21 mouse cellular contexts compared by ENCODE assay signal in the genomic region with DNA sequence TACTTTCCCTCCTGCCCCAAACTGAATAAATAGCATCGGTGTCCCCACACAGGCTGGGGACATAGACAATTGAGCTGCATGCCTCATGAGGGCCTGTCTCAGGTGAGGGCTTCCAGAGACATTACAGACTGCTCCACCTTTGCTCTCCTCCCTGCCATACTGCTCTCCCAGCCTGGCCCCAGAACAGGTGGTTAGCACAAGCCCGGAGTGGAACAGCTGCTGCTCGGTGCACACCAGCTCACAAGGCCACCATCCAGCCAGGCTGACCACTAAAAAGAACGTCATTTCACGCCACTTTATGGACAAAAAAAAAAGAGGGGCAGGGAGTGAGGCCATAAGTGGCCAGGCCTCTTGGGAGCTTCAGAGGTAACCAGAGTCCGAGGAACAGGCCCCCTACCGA.
"Had no signal": no experiment of that assay in that cellular context is flagged by ENCODE, and none has a peak within 500 bp of the region (broad histone marks: within the 10 kb centered on the region; RNA-seq: fewer than 3 reads in every experiment).

No protein-coding gene starts in this region.

- H3K27ac ChIP-seq: liver, embryonic 13.5 days; liver, embryonic 15.5 days; lung, embryonic 15.5 days; macrophage; midbrain, embryonic 13.5 days; midbrain, embryonic 15.5 days had no signal

- H3K4me1 ChIP-seq: liver, embryonic 15.5 days; lung, embryonic 15.5 days; midbrain, embryonic 13.5 days; midbrain, embryonic 15.5 days had no signal

- ATAC-seq: liver, postnatal 0 days; lung, postnatal 0 days; midbrain, embryonic 13.5 days; midbrain, embryonic 15.5 days had no signal

- H3K4me2 ChIP-seq: liver, embryonic 13.5 days; liver, embryonic 15.5 days; lung, embryonic 15.5 days; midbrain, embryonic 11.5 days; midbrain, embryonic 13.5 days; midbrain, embryonic 15.5 days had no signal

- H3K9me3 ChIP-seq: liver, embryonic 13.5 days; liver, embryonic 15.5 days; lung, embryonic 15.5 days; megakaryocyte, embryonic 14.5 days; midbrain, embryonic 13.5 days; midbrain, embryonic 15.5 days had no signal

- H3K27me3 ChIP-seq: liver, embryonic 13.5 days; liver, embryonic 15.5 days; lung, embryonic 15.5 days; megakaryocyte, embryonic 14.5 days; midbrain, embryonic 13.5 days; midbrain, embryonic 15.5 days had no signal

- H3K4me3 ChIP-seq: liver, embryonic 13.5 days; liver, embryonic 15.5 days; lung, embryonic 15.5 days; megakaryocyte, embryonic 14.5 days; midbrain, embryonic 13.5 days; midbrain, embryonic 15.5 days had no signal

- DNase-seq: liver, embryonic 13.5 days; liver, postnatal 0 days; lung, adult 2 months; lung, postnatal 14 days; lung, postnatal 36 days; retina, postnatal 1 day; right cerebral cortex, adult 18-20 months; right cerebral cortex, postnatal 25 days; right cerebral cortex, postnatal 4 days; spleen, adult 18-20 months; thymus, adult 18-20 months; thymus, postnatal 14 days; thymus, postnatal 36 days had no signal

- H3K9ac ChIP-seq: liver, embryonic 13.5 days; liver, embryonic 15.5 days; liver, postnatal 0 days; lung, embryonic 15.5 days; midbrain, embryonic 13.5 days; midbrain, embryonic 15.5 days had no signal
